Mouse (Mus musculus) limb, embryonic 12.5 days (tissue): ENCODE measurements around the gene Mdn1. TPM values are rescaled to one million over a fixed set of nuclear protein-coding genes. Genes with fewer than 3 reads are reported as not detected.

ENCODE experiments used
- ATAC-seq: fragments of 200-750 bp; cut with Nextera tagmentation; 2 replicates; pipeline ENCODE4 v1.8.0; 2017; ENCODE audit warnings: low read depth, moderate TSS enrichment; ENCODE audit not compliant: insufficient number of reproducible peaks, insufficient read depth, low FRiP score, low TSS enrichment
- H3K27ac ChIP-seq: fragments of 300-500 bp; sonication (generic); 2 replicates; pipeline ENCODE4 v1.5.1; 2016; ENCODE audit warnings: mild to moderate bottlenecking, moderate library complexity
- H3K27me3 ChIP-seq: fragments of 300-500 bp; sonication (generic); 2 replicates; pipeline ENCODE4 v1.6.1; 2016; ENCODE audit warnings: mild to moderate bottlenecking, moderate library complexity
- H3K36me3 ChIP-seq: fragments of 300-500 bp; sonication (generic); 2 replicates; pipeline ENCODE4 v1.6.1; 2016; ENCODE audit warnings: mild to moderate bottlenecking, moderate library complexity
- H3K4me1 ChIP-seq: fragments of 300-500 bp; sonication (generic); replicated peaks from 2 replicates; pipeline ENCODE4 v1.6.1; 2016
- H3K4me2 ChIP-seq: fragments of 300-500 bp; sonication (generic); 2 replicates; pipeline ENCODE4 v1.6.1; 2016; ENCODE audit warnings: mild to moderate bottlenecking, moderate library complexity
- H3K4me3 ChIP-seq: fragments of 300-500 bp; sonication (generic); replicated peaks from 2 replicates; pipeline ENCODE4 v1.5.1; 2016; ENCODE audit warnings: mild to moderate bottlenecking
- H3K9ac ChIP-seq: fragments of 300-500 bp; sonication (generic); replicated peaks from 2 replicates; pipeline ENCODE4 v1.6.1; 2016; ENCODE audit warnings: mild to moderate bottlenecking, moderate library complexity
- H3K9me3 ChIP-seq: fragments of 300-500 bp; sonication (generic); 2 replicates; pipeline ENCODE4 v1.6.1; 2016; ENCODE audit warnings: mild to moderate bottlenecking, moderate library complexity
- WGBS: fragments of 180-500 bp; shearing (Covaris S2); methylation state at CpG from one replicate; pipeline ENCODE4 v1.1.7; 2016; 5-methylcytosine and 5-hydroxymethylcytosine counted together
- polyA plus RNA-seq: library from polyadenylated mRNA; unstranded; fragments of >200 nt; fragmentation: Nextera tagmentation; extraction: Ambion mirVana; gene quantifications from 2 replicates; pipeline ENCODE4 v1.2.1, GENCODE M21; 2016

Mdn1 gene
- polyA plus RNA-seq, 1 experiment from 2014 or later = 21.8 TPM

- Histone ChIP-seq H3K27ac (no peak overlapping the region), H3K4me1 (no peaks in the 10 kb centered on the region), H3K9ac (no peak overlapping the region), H3K9me3 (no peaks in the 10 kb centered on the region), H3K36me3 (peaks cover 90% of the 10 kb centered on the region), H3K27me3 (no peaks in the 10 kb centered on the region), H3K4me2 (no peak overlapping the region), H3K4me3 (no peak overlapping the region)
- 78% methylated on average over 3 of the region's 3 CpGs for WGBS
- no peak for ATAC-seq
These were observed 23.9 kb downstream of the Mdn1 start for GRCm38 (mm10) chr4:32680843-32681242.

DNA sequence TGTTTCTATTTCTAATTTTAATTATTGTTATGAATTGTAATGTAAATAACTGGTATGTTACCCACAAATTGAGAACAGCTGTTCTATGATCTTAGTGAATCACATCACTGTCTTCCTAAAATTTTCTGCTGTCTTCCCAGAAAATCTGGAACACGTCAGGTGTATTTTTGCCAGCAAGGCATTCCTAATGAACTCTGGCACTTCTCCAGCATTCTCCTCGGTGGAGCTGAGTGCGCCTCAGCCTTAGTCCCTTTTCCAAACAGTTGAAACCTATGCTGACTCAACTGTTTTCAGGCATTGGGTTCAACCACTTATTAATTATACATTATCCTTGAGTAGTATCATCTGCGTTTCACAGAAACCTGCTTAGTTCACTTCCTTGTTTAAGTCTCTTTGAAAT lies 25.6 kb downstream of the Mdn1 start:
- 88% methylated on average over 4 of the region's 4 CpGs for WGBS
- Histone ChIP-seq H3K4me3 (no peak overlapping the region), H3K27me3 (no peaks in the 10 kb centered on the region), H3K9ac (no peak overlapping the region), H3K4me1 (no peaks in the 10 kb centered on the region), H3K36me3 (peaks cover 80% of the 10 kb centered on the region), H3K27ac (no peak overlapping the region), H3K9me3 (no peaks in the 10 kb centered on the region), H3K4me2 (no peak overlapping the region)
- ATAC-seq = no peak

DNA sequence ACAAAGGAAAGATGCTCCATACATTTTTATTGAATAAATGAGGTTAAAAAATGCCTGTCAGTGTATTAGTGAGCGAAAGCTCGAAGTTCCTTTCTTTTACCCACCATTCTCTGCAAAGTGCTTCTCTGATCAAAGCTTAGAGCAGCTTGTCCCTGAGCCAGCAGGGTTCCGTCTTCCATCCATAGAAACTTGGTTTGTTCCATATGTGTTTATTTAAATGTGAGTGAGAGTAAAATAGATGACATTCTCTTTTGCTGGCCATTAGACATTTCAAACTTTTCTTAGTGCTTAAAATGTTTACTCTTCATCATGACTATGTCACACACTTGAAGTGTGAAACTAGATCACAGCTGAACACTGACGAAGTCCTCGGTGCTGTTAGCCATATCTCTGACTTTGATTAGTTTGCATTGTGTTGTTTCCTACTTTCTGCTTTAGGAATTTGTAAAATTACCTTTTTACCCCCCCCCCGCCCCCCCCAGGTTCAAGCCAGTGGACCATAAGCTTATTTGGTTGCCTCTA lies 26.2 kb downstream of the Mdn1 start:
- H3K4me2 ChIP-seq = no peak overlapping the region
- no peak for ATAC-seq
- no peak overlapping the region for H3K27ac ChIP-seq
- no peaks in the 10 kb centered on the region for H3K27me3 ChIP-seq
- 85% methylated on average over 6 of the region's 6 CpGs for WGBS
- H3K4me3 ChIP-seq = no peak overlapping the region
- no peaks in the 10 kb centered on the region for H3K9me3 ChIP-seq
- no peak overlapping the region for H3K9ac ChIP-seq
- no peaks in the 10 kb centered on the region for H3K4me1 ChIP-seq
- H3K36me3 ChIP-seq = peaks cover 79% of the 10 kb centered on the region

DNA sequence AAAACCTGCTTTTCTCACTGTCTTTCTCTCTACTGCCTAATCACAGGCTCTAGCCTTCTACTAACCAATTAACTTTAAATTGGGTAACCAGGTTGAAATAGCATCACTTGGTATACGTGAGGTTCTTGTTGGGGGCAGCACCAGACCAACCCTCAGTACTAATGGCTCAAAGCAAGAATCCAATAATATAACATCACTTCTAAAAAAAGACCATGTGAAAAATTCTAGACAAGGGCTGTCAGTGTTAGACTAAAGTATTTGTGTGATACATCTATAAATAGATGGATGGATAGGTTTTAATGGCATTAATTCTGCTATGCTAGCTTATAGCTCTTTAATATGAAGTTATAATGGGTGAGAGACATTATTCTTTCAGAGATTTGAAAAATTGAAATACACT lies 60.8 kb downstream of the Mdn1 start:
- Histone ChIP-seq H3K4me2 (no peak overlapping the region), H3K9me3 (no peaks in the 10 kb centered on the region), H3K27ac (no peak overlapping the region), H3K9ac (no peak overlapping the region), H3K4me3 (no peak overlapping the region), H3K36me3 (peaks cover 81% of the 10 kb centered on the region), H3K4me1 (no peaks in the 10 kb centered on the region), H3K27me3 (no peaks in the 10 kb centered on the region)
- WGBS = 86% methylated on average over 1 of the region's 1 CpGs
- ATAC-seq = no peak

- 87% methylated on average over 6 of the region's 6 CpGs for WGBS
- no peak for ATAC-seq
- no peak overlapping the region for H3K4me3 ChIP-seq
- H3K4me2 ChIP-seq = no peak overlapping the region
- H3K4me1 ChIP-seq = no peaks in the 10 kb centered on the region
- no peak overlapping the region for H3K27ac ChIP-seq
- H3K27me3 ChIP-seq = no peaks in the 10 kb centered on the region
- no peaks in the 10 kb centered on the region for H3K9me3 ChIP-seq
- H3K36me3 ChIP-seq = peaks cover 96% of the 10 kb centered on the region
- H3K9ac ChIP-seq = no peak overlapping the region
These were observed 88.5 kb downstream of the Mdn1 start for GRCm38 (mm10) chr4:32745394-32745793.

- no peak overlapping the region for H3K4me3 ChIP-seq
- H3K9ac ChIP-seq = no peak overlapping the region
- peaks cover 93% of the 10 kb centered on the region for H3K36me3 ChIP-seq
- H3K27ac ChIP-seq = no peak overlapping the region
- WGBS = 91% methylated on average over 7 of the region's 7 CpGs
- no peaks in the 10 kb centered on the region for H3K4me1 ChIP-seq
- no peak overlapping the region for H3K4me2 ChIP-seq
- H3K9me3 ChIP-seq = no peaks in the 10 kb centered on the region
- H3K27me3 ChIP-seq = no peaks in the 10 kb centered on the region
- no peak for ATAC-seq
These were observed 91.5 kb downstream of the Mdn1 start for GRCm38 (mm10) chr4:32748396-32748795.

- ATAC-seq = no peak
- H3K9ac ChIP-seq = no peak overlapping the region
- no peaks in the 10 kb centered on the region for H3K9me3 ChIP-seq
- WGBS = 93% methylated on average over 1 of the region's 1 CpGs
- no peak overlapping the region for H3K4me3 ChIP-seq
- H3K27me3 ChIP-seq = no peaks in the 10 kb centered on the region
- peaks cover 88% of the 10 kb centered on the region for H3K36me3 ChIP-seq
- H3K4me2 ChIP-seq = no peak overlapping the region
- no peaks in the 10 kb centered on the region for H3K4me1 ChIP-seq
- no peak overlapping the region for H3K27ac ChIP-seq
These were observed 93.8 kb downstream of the Mdn1 start for GRCm38 (mm10) chr4:32750711-32751110.

DNA sequence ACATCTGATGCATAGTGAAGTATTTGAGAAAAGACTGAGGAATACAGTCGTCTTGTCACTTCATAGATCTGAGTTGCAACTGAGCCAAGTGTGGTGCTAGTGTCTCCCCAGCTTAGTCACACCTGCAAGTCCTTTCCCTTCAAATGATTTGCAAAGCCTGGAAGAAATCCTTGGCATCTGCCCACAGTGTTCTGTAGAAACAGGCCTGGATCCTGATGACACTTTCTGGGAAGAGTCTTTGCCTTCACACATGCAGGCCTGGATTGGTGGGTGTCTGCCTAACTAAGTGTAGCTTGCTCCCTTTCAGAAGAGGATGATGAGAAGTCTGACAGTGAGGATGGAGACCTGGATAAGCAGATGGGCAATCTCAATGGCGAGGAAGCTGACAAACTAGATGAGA lies 100.5 kb downstream of the Mdn1 start:
- Histone ChIP-seq H3K27ac (no peak overlapping the region), H3K4me3 (no peak overlapping the region), H3K27me3 (no peaks in the 10 kb centered on the region), H3K4me1 (no peaks in the 10 kb centered on the region), H3K4me2 (no peak overlapping the region), H3K9me3 (no peaks in the 10 kb centered on the region), H3K9ac (no peak overlapping the region), H3K36me3 (peaks cover 84% of the 10 kb centered on the region)
- ATAC-seq = no peak
- WGBS = 83% methylated on average over 2 of the region's 2 CpGs

- Histone ChIP-seq H3K27ac (no peak overlapping the region), H3K36me3 (peaks cover 82% of the 10 kb centered on the region), H3K4me3 (no peak overlapping the region), H3K4me2 (no peak overlapping the region), H3K27me3 (no peaks in the 10 kb centered on the region), H3K9ac (no peak overlapping the region), H3K9me3 (0 out of 2 replicates have a peak, but pooled peaks cover 3% of the 10 kb centered on the region), H3K4me1 (no peaks in the 10 kb centered on the region)
- WGBS = 95% methylated on average over 7 of the region's 7 CpGs
- no peak for ATAC-seq
These were observed 110.6 kb downstream of the Mdn1 start for GRCm38 (mm10) chr4:32767471-32767870.

- WGBS = 93% methylated on average over 10 of the region's 10 CpGs
- no peak overlapping the region for H3K4me2 ChIP-seq
- no peak overlapping the region for H3K4me3 ChIP-seq
- no peak overlapping the region for H3K27ac ChIP-seq
- H3K36me3 ChIP-seq = peaks cover 82% of the 10 kb centered on the region
- no peak for ATAC-seq
- H3K9me3 ChIP-seq = 0 out of 2 replicates have a peak, but pooled peaks cover 3% of the 10 kb centered on the region
- H3K4me1 ChIP-seq = no peaks in the 10 kb centered on the region
- no peak overlapping the region for H3K9ac ChIP-seq
- H3K27me3 ChIP-seq = no peaks in the 10 kb centered on the region
These were observed 111.1 kb downstream of the Mdn1 start for GRCm38 (mm10) chr4:32768046-32768445.

DNA sequence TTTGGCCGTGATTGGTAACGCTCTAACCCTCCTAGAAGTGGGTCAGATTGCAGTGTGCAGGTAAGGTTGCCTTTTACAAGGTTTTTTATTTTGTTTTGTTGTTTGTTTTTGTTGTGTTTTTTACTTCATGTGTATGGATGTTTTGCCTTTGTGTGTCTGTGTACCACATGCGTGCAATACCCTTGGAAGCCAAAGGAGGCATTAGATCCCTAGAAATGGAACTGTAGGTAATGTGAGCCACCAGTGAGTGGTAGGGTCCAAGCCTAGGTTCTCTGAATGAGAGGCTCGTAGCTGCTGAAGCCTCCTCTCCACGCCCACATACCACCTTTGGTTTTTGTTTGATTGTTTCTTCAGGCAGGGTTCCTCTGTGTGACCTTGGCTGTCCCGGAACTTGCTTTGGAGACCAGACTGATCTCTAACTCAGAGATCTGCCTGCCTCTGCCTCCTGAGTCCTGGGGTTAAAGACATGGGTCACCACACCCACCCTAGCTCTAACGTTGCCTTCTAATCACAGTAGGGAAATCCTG lies 113.4 kb downstream of the Mdn1 start:
- Histone ChIP-seq H3K27ac (no peak overlapping the region), H3K4me1 (no peaks in the 10 kb centered on the region), H3K36me3 (peaks cover 86% of the 10 kb centered on the region), H3K27me3 (no peaks in the 10 kb centered on the region), H3K4me3 (no peak overlapping the region), H3K4me2 (no peak overlapping the region), H3K9ac (no peak overlapping the region), H3K9me3 (0 out of 2 replicates have a peak, but pooled peaks cover 3% of the 10 kb centered on the region)
- ATAC-seq = no peak
- 92% methylated on average over 7 of the region's 7 CpGs for WGBS

GRCm38 (mm10) chr4:32779996-32780395 lies 123.1 kb downstream of the Mdn1 start:
- Histone ChIP-seq H3K9me3 (peaks cover 10% of the 10 kb centered on the region; the same call in 1 of the 2 replicates), H3K27ac (no peak overlapping the region), H3K9ac (no peak overlapping the region), H3K4me3 (no peak overlapping the region), H3K27me3 (no peaks in the 10 kb centered on the region), H3K36me3 (peaks cover 20% of the 10 kb centered on the region), H3K4me2 (no peak overlapping the region), H3K4me1 (no peaks in the 10 kb centered on the region)
- 93% methylated on average over 4 of the region's 4 CpGs for WGBS
- no peak for ATAC-seq
